Mouse (Mus musculus): ENCODE measurements around the gene Itgad.

DNA sequence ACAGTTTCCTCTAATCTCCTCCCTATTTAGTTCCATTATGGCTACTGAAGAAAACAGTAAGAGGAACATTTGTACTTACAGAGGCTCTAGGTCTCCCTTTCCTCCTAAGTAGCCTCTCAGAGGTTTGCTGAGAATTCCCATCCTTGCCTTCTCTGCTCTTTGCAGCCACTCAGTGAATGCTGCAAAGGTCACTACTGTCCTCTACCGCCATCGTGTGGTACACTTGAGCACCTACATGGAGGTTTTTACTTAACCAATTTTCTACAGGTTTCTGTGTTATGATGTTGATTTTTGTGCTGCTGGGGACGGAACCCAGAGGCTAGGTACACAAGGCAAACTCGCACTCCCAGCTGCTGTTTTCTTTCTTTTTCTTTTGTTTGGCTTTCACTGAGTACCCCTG is 54.0 kb downstream of the Itgad start:
- TF ChIP-seq CTCF (IDR thresholded peaks at IDR 0.05; ENCODE audit: low read depth) (peak; percentile 95), EP300 (IDR thresholded peaks at IDR 0.05; ENCODE audit: low read depth) (no peak)

Measured in heart, postnatal 0 days (tissue).